Mouse (Mus musculus) MEL (cell line): ENCODE measurements around the gene Ganc.

ENCODE experiments used
- CHD2 ChIP-seq: IDR thresholded peaks from 2 replicates; pipeline ENCODE4 v1.6.1; 2011; ENCODE audit warnings: low read length, improper control_type of control experiment
- CTCF ChIP-seq, 3 experiments: IDR thresholded peaks in 2 of 3; conservative IDR thresholded peaks in 1 of 3; 2 replicates each; pipeline ENCODE4 v1.5.1; 2011 to 2012; ENCODE audit warnings: low read length in 3 of 3, low read depth in 2 of 3, mild to moderate bottlenecking in 2 of 3, improper control_type of control experiment in 1 of 3, inconsistent platforms in 1 of 3, mixed read lengths in 1 of 3, moderate library complexity in 1 of 3; ENCODE audit not compliant: control insufficient read depth in 1 of 3, insufficient read depth in 1 of 3, poor library complexity in 1 of 3, severe bottlenecking in 1 of 3
- GATA1 ChIP-seq: IDR thresholded peaks from 2 replicates; pipeline ENCODE4 v1.6.1; 2011; ENCODE audit warnings: low read depth, low read length, improper control_type of control experiment
- JUND ChIP-seq: IDR thresholded peaks from 2 replicates; pipeline ENCODE4 v1.6.1; 2011; ENCODE audit warnings: low read depth, mild to moderate bottlenecking, improper control_type of control experiment, low read length
- MAX ChIP-seq: IDR thresholded peaks from 2 replicates; pipeline ENCODE4 v1.6.1; 2011; ENCODE audit warnings: low read length, improper control_type of control experiment
- NELFE ChIP-seq: IDR thresholded peaks from 2 replicates; pipeline ENCODE4 v1.6.1; 2011; ENCODE audit warnings: low read depth, low read length, improper control_type of control experiment
- POLR2A ChIP-seq, 2 experiments: IDR thresholded peaks; 2 replicates each; pipeline ENCODE4 v1.6.1; 2011 to 2012; ENCODE audit warnings: low read length in 2 of 2, mild to moderate bottlenecking in 2 of 2, control low read depth in 1 of 2, improper control_type of control experiment in 1 of 2, low read depth in 1 of 2, moderate library complexity in 1 of 2; ENCODE audit not compliant: control insufficient read depth in 1 of 2, insufficient read depth in 1 of 2, poor library complexity in 1 of 2
- TAL1 ChIP-seq: IDR thresholded peaks from 2 replicates; pipeline ENCODE4 v1.6.1; 2012; ENCODE audit warnings: mild to moderate bottlenecking, inconsistent platforms, low read length, moderate library complexity, mixed read lengths
- TCF12 ChIP-seq: IDR thresholded peaks from 2 replicates; pipeline ENCODE4 v1.6.1; 2014; ENCODE audit warnings: low read depth, mild to moderate bottlenecking, inconsistent platforms, low read length, improper control_type of control experiment, moderate library complexity
- USF1 ChIP-seq: IDR thresholded peaks from 2 replicates; pipeline ENCODE4 v1.6.1; 2014; ENCODE audit warnings: low read depth, mild to moderate bottlenecking, inconsistent platforms, low read length, improper control_type of control experiment, moderate library complexity
- ZNF384 ChIP-seq: IDR thresholded peaks from 2 replicates; pipeline ENCODE4 v1.6.1; 2012; ENCODE audit warnings: low read depth, mild to moderate bottlenecking, inconsistent platforms, low read length, improper control_type of control experiment

- TF ChIP-seq USF1 = no peak
- TF ChIP-seq TAL1 = no peak
- TF ChIP-seq POLR2A (IDR thresholded peaks at IDR 0.05; ENCODE audit: control insufficient read depth in 1 of 2, insufficient read depth in 1 of 2, low read depth in 1 of 2, low read length in 2 of 2, poor library complexity in 1 of 2) = no peak
- no peak for TF ChIP-seq JUND
- no peak for TF ChIP-seq CHD2
- TF ChIP-seq GATA1 = no peak
- no peak for TF ChIP-seq CTCF (IDR thresholded peaks at IDR 0.05 in 2 of 3, conservative IDR thresholded peaks at IDR 0.05 in 1 of 3; ENCODE audit: control insufficient read depth in 1 of 3, insufficient read depth in 1 of 3, low read depth in 2 of 3, low read length in 3 of 3, poor library complexity in 1 of 3, severe bottlenecking in 1 of 3)
- no peak for TF ChIP-seq ZNF384
- no peak for TF ChIP-seq NELFE
- no peak for TF ChIP-seq TCF12
- no peak for TF ChIP-seq MAX
Measured at GRCm38 (mm10) chr2:120386264-120386663, 17.4 kb upstream of the Ganc start.
